Mouse (Mus musculus): ENCODE data around the gene Apex1. TPM values are rescaled to one million over a fixed set of nuclear protein-coding genes. Genes with fewer than 3 reads are reported as not detected.
"Not testable (repeated sequence)": the region's sequence is repeated elsewhere in the genome, so short reads cannot be mapped to it uniquely, and the experiment has no call there.

Apex1 gene
- 31.0 and 35.3 TPM in 2 replicates for polyA plus RNA-seq (2012; ENCODE audit: insufficient read depth, insufficient read length, missing spikeins)

- Histone ChIP-seq H3K27ac (replicated peaks; ENCODE audit: low read depth, low read length) (peak within 1 kb of the TSS; percentile 91), H3K4me3 (ENCODE audit: insufficient read depth, low read depth, low read length) (peak within 1 kb of the TSS; percentile 89)
Measured at GRCm38 (mm10) chr14:50924281-50925064, at the start of gene Apex1, which contains the start of gene Osgep. Apex1 (plus strand) TSS chr14:50924968. Osgep (minus strand) TSS chr14:50924893.

GRCm38 (mm10) chr14:50875175-50875574 is 49.6 kb upstream of the Apex1 start:
- no peak overlapping the region for H3K4me3 ChIP-seq (ENCODE audit: insufficient read depth, low read depth, low read length)
- H3K4me1 ChIP-seq (ENCODE audit: control insufficient read depth, insufficient read depth, insufficient read length, low read length): no peaks in the 10 kb centered on the region
- H3K27ac ChIP-seq (replicated peaks; ENCODE audit: low read depth, low read length): no peak overlapping the region

More at GRCm38 (mm10) chr14:50924281-50925064, at the start of gene Apex1, which contains the start of gene Osgep:
- no peaks in the 10 kb centered on the region for H3K4me1 ChIP-seq (ENCODE audit: control insufficient read depth, insufficient read depth, insufficient read length, low read length)

- H3K4me1 ChIP-seq (ENCODE audit: control insufficient read depth, insufficient read depth, insufficient read length, low read length): no peaks in the 10 kb centered on the region
- H3K4me3 ChIP-seq (ENCODE audit: insufficient read depth, low read depth, low read length): no peak overlapping the region
- peak overlapping the region; percentile 6; the same call in 1 of the 2 replicates for H3K27ac ChIP-seq (replicated peaks; ENCODE audit: low read depth, low read length)
Measured at GRCm38 (mm10) chr14:50875591-50876230, 49.1 kb upstream of the Apex1 start.

GRCm38 (mm10) chr14:50876236-50876950 is 48.4 kb upstream of the Apex1 start:
- H3K27ac ChIP-seq (replicated peaks; ENCODE audit: low read depth, low read length): no peak overlapping the region; the same call in 1 of the 2 replicates
- H3K4me1 ChIP-seq (ENCODE audit: control insufficient read depth, insufficient read depth, insufficient read length, low read length): no peaks in the 10 kb centered on the region
- H3K4me3 ChIP-seq (ENCODE audit: insufficient read depth, low read depth, low read length): no peak overlapping the region

- Histone ChIP-seq H3K4me3 (ENCODE audit: insufficient read depth, low read depth, low read length) (no peak overlapping the region), H3K4me1 (ENCODE audit: control insufficient read depth, insufficient read depth, insufficient read length, low read length) (0 out of 2 replicates have a peak, but pooled peaks cover 3% of the 10 kb centered on the region), H3K27ac (replicated peaks; ENCODE audit: low read depth, low read length) (no peak overlapping the region)
Measured at GRCm38 (mm10) chr14:50891621-50892020, 33.1 kb upstream of the Apex1 start.

GRCm38 (mm10) chr14:50892091-50892490 is 32.7 kb upstream of the Apex1 start:
- Histone ChIP-seq H3K27ac (replicated peaks; ENCODE audit: low read depth, low read length) (no peak overlapping the region), H3K4me3 (ENCODE audit: insufficient read depth, low read depth, low read length) (no peak overlapping the region), H3K4me1 (ENCODE audit: control insufficient read depth, insufficient read depth, insufficient read length, low read length) (0 out of 2 replicates have a peak, but pooled peaks cover 3% of the 10 kb centered on the region)

GRCm38 (mm10) chr14:50892541-50893459 is 32.0 kb upstream of the Apex1 start:
- Histone ChIP-seq H3K4me1 (ENCODE audit: control insufficient read depth, insufficient read depth, insufficient read length, low read length) (0 out of 2 replicates have a peak, but pooled peaks cover 3% of the 10 kb centered on the region), H3K4me3 (ENCODE audit: insufficient read depth, low read depth, low read length) (no peak overlapping the region), H3K27ac (replicated peaks; ENCODE audit: low read depth, low read length) (no peak overlapping the region)

GRCm38 (mm10) chr14:50895407-50895806 is 29.4 kb upstream of the Apex1 start:
- 0 out of 2 replicates have a peak, but pooled peaks cover 3% of the 10 kb centered on the region for H3K4me1 ChIP-seq (ENCODE audit: control insufficient read depth, insufficient read depth, insufficient read length, low read length)
- peak overlapping the region; percentile 13; the same call in 1 of the 2 replicates for H3K27ac ChIP-seq (replicated peaks; ENCODE audit: low read depth, low read length)
- H3K4me3 ChIP-seq (ENCODE audit: insufficient read depth, low read depth, low read length): no peak overlapping the region

GRCm38 (mm10) chr14:50895985-50896746 is 28.6 kb upstream of the Apex1 start:
- peak overlapping the region; percentile 34 for H3K4me3 ChIP-seq (ENCODE audit: insufficient read depth, low read depth, low read length)
- 0 out of 2 replicates have a peak, but pooled peaks cover 3% of the 10 kb centered on the region for H3K4me1 ChIP-seq (ENCODE audit: control insufficient read depth, insufficient read depth, insufficient read length, low read length)
- H3K27ac ChIP-seq (replicated peaks; ENCODE audit: low read depth, low read length): peak overlapping the region; percentile 56

GRCm38 (mm10) chr14:50896747-50897373 is 27.9 kb upstream of the Apex1 start:
- H3K4me1 ChIP-seq (ENCODE audit: control insufficient read depth, insufficient read depth, insufficient read length, low read length): 0 out of 2 replicates have a peak, but pooled peaks cover 3% of the 10 kb centered on the region
- H3K4me3 ChIP-seq (ENCODE audit: insufficient read depth, low read depth, low read length): peak overlapping the region; percentile 34
- H3K27ac ChIP-seq (replicated peaks; ENCODE audit: low read depth, low read length): peak overlapping the region; percentile 56

GRCm38 (mm10) chr14:50897374-50897765 is 27.4 kb upstream of the Apex1 start, which contains the start of gene Klhl33:
Klhl33 (minus strand) TSS chr14:50897507.
- Histone ChIP-seq H3K4me1 (ENCODE audit: control insufficient read depth, insufficient read depth, insufficient read length, low read length) (0 out of 2 replicates have a peak, but pooled peaks cover 3% of the 10 kb centered on the region), H3K4me3 (ENCODE audit: insufficient read depth, low read depth, low read length) (peak within 1 kb of the TSS; percentile 34), H3K27ac (replicated peaks; ENCODE audit: low read depth, low read length) (peak within 1 kb of the TSS; percentile 56)

GRCm38 (mm10) chr14:50897992-50898391 is 26.8 kb upstream of the Apex1 start:
- not testable (repeated sequence) for H3K27ac ChIP-seq (replicated peaks; ENCODE audit: low read depth, low read length); H3K4me1 ChIP-seq (ENCODE audit: control insufficient read depth, insufficient read depth, insufficient read length, low read length); H3K4me3 ChIP-seq (ENCODE audit: insufficient read depth, low read depth, low read length)

Measured in brown adipose tissue, adult 24 weeks (tissue).